Mouse (Mus musculus): ENCODE measurements around the gene Dyx1c1. TPM values are rescaled to one million over a fixed set of nuclear protein-coding genes. Genes with fewer than 3 reads are reported as not detected.

Dyx1c1 gene
- total RNA-seq, 2 experiments from 2014 or later = 0.96 to 1.3 TPM

Small RNAs within 50 kb of the gene (microRNA-seq; reads per million reads assigned to microRNA genes)
- not detected for gene Gm27353

Other genes with a start within 250 kb of the Dyx1c1 start
- gene Prtg, start 151.9 kb upstream of the Dyx1c1 start, total RNA-seq (2021) = under 1 TPM; 0.17 to 0.33 TPM
- gene Pygo1, start 33.1 kb upstream of the Dyx1c1 start, total RNA-seq (2021) = 1 to 10 TPM; 3.7 to 4.3 TPM
- not detected for gene Gm44503, start 67 bp downstream of the Dyx1c1 start, total RNA-seq (2021)
- gene Ccpg1os, start 26.6 kb downstream of the Dyx1c1 start, total RNA-seq (2021) = 10 to 100 TPM; 17.8 to 18.6 TPM
- 100 to 1,000 TPM; 125 to 146 TPM for gene Ccpg1, start 26.6 kb downstream of the Dyx1c1 start, total RNA-seq (2021)
- gene Pigb, start 81.6 kb downstream of the Dyx1c1 start, total RNA-seq (2021) = 10 to 100 TPM; 12.2 to 15.5 TPM
- gene Rab27a, start 86.1 kb downstream of the Dyx1c1 start, total RNA-seq (2021) = 10 to 100 TPM; 23.2 to 35.5 TPM
- gene Khdc3, start 143.1 kb downstream of the Dyx1c1 start, total RNA-seq (2021) = under 1 TPM; 0.30 to 0.43 TPM
- gene Gm20509, start 143.7 kb downstream of the Dyx1c1 start, total RNA-seq (2021) = under 1 TPM in 1 of 2 experiments, not detected in 1; 0.40 TPM
- gene Rsl24d1, start 154.6 kb downstream of the Dyx1c1 start, total RNA-seq (2021) = 10 to 100 TPM; 63.9 to 73.6 TPM